ENCODE assay signal across 8 mouse cellular contexts in genomic region chr4:87367732-87368412, GRCm38 (mm10).
DNase-seq lines count a peak whose midpoint lies in the region; ATAC-seq and TF ChIP-seq lines count a peak whose summit lies in the region.

No protein-coding gene starts in this region.

- intact Hi-C loops in gastrocnemius, adult 2 months (cut with DNase I) = loop anchor here (1.0 to 5.0 kb wide), 5 partner anchors 419 to 1174 kb away; no protein-coding TSS in a partner anchor

- ATAC-seq in hindbrain, postnatal 0 days = peak; percentile 88

- DNase-seq in ZHBTc4 (ENCODE audit: low read depth, low spot score) = peak; percentile 84
- peak; percentile 84 to 88 for DNase-seq in cerebellum, postnatal 4 days (ENCODE audit: low spot score in 2 of 2)
- peak; percentile 78 for DNase-seq in gastrocnemius, adult 2 months
- peak; percentile 92 for DNase-seq in hindbrain, postnatal 0 days (ENCODE audit: low spot score)
- peak; percentile 80 to 86 for DNase-seq in left cerebral cortex, adult 18-20 months (ENCODE audit: low spot score in 2 of 2)
- DNase-seq in lung, postnatal 4 days = peak; percentile 88 to 91
- DNase-seq in retina, postnatal 1 day = peak; percentile 88
- peak; percentile 82 for DNase-seq in thymus, postnatal 4 days

- no peak overlapping the region for H3K27ac ChIP-seq in gastrocnemius, adult 2 months
- peak overlapping the region; percentile 79 for H3K27ac ChIP-seq in hindbrain, postnatal 0 days

- no peaks in the 10 kb centered on the region for H3K9me3 ChIP-seq in hindbrain, postnatal 0 days (ENCODE audit: low read length)

- no peaks in the 10 kb centered on the region for H3K36me3 ChIP-seq in hindbrain, postnatal 0 days (ENCODE audit: insufficient read depth, low read length)

- H3K4me2 ChIP-seq in hindbrain, postnatal 0 days (ENCODE audit: low read depth, low read length) = peak overlapping the region; percentile 77

- H3K9ac ChIP-seq in hindbrain, postnatal 0 days (replicated peaks; ENCODE audit: low read length) = peak overlapping the region; percentile 59

- TF ChIP-seq CTCF in gastrocnemius, adult 2 months (IDR thresholded peaks at IDR 0.05) = peak; percentile 100; the same call in 1 of the 2 replicates
- TF ChIP-seq CTCF in hindbrain, postnatal 0 days (IDR thresholded peaks at IDR 0.05; ENCODE audit: low read depth) = peak; percentile 98

- 5% methylated on average over 19 of the region's 19 CpGs for WGBS in hindbrain, postnatal 0 days

- no peaks in the 10 kb centered on the region for H3K27me3 ChIP-seq in hindbrain, postnatal 0 days (ENCODE audit: insufficient read depth, low read length)

- peak overlapping the region; percentile 71 for H3K4me3 ChIP-seq in gastrocnemius, adult 2 months
- H3K4me3 ChIP-seq in hindbrain, postnatal 0 days (ENCODE audit: low read length) = peak overlapping the region; percentile 42

- H3K4me1 ChIP-seq in hindbrain, postnatal 0 days (ENCODE audit: insufficient read depth, low read length) = peaks cover 15% of the 10 kb centered on the region
